Mouse (Mus musculus) lung, postnatal 0 days (tissue): ENCODE data around the gene Rbm11. TPM values are rescaled to one million over a fixed set of nuclear protein-coding genes. Genes with fewer than 3 reads are reported as not detected.

Experiments
- ATAC-seq: fragments of 200-750 bp; cut with Nextera tagmentation; 2 replicates; pipeline ENCODE4 v1.8.0; 2017; ENCODE audit warnings: moderate library complexity
- DNase-seq: peaks from one replicate; pipeline ENCODE4 v3.0.0-alpha.2; 2016; ENCODE audit warnings: low spot score
- H3K27ac ChIP-seq: fragments of 300-500 bp; sonication (generic); 2 replicates; pipeline ENCODE4 v1.5.1; 2014; ENCODE audit warnings: antibody characterized with exemption, mild to moderate bottlenecking, low read length, mixed read lengths
- H3K27me3 ChIP-seq: fragments of 300-500 bp; sonication (generic); replicated peaks from 2 replicates; pipeline ENCODE4 v1.6.1; 2014; ENCODE audit warnings: low read length, mixed read lengths; ENCODE audit not compliant: insufficient read depth
- H3K36me3 ChIP-seq: fragments of 300-500 bp; sonication (generic); 2 replicates; pipeline ENCODE4 v1.6.1; 2014; ENCODE audit warnings: low read length, mixed read lengths; ENCODE audit not compliant: insufficient read depth
- H3K4me1 ChIP-seq: fragments of 300-500 bp; sonication (generic); 2 replicates; pipeline ENCODE4 v1.6.1; 2014; ENCODE audit warnings: antibody characterized with exemption, low read depth, low read length, mixed read lengths; ENCODE audit not compliant: insufficient read depth
- H3K4me2 ChIP-seq: fragments of 300-500 bp; sonication (generic); replicated peaks from 2 replicates; pipeline ENCODE4 v1.6.1; 2014; ENCODE audit warnings: low read depth, mild to moderate bottlenecking, low read length, moderate library complexity, mixed read lengths
- H3K4me3 ChIP-seq: fragments of 300-500 bp; sonication (generic); 2 replicates; pipeline ENCODE4 v1.5.1; 2014; ENCODE audit warnings: low read depth, low read length
- H3K9ac ChIP-seq: fragments of 300-500 bp; sonication (generic); replicated peaks from 2 replicates; pipeline ENCODE4 v1.6.1; 2014; ENCODE audit warnings: low read depth, mild to moderate bottlenecking
- H3K9me3 ChIP-seq: fragments of 300-500 bp; sonication (generic); 2 replicates; pipeline ENCODE4 v1.6.1; 2016; ENCODE audit warnings: low read length, mixed read lengths
- CTCF ChIP-seq: IDR thresholded peaks from 2 replicates; pipeline ENCODE4 v1.5.1; 2016; ENCODE audit warnings: antibody characterized with exemption, mild to moderate bottlenecking
- EP300 ChIP-seq: IDR thresholded peaks from 2 replicates; pipeline ENCODE4 v1.6.1; 2016; ENCODE audit warnings: antibody characterized with exemption, mild to moderate bottlenecking, control low read depth
- WGBS: fragments of 180-500 bp; shearing (Covaris S2); extraction: QIAGEN DNeasy Blood & Tissue Kit; methylation state at CpG from one replicate; pipeline ENCODE4 v1.1.7; 2014; 5-methylcytosine and 5-hydroxymethylcytosine counted together
- polyA plus RNA-seq: library from polyadenylated mRNA; unstranded; fragments of >200 nt; fragmentation: Nextera tagmentation; extraction: Ambion mirVana; gene quantifications from 2 replicates; pipeline ENCODE4 v1.2.1, GENCODE M21; 2015

The Rbm11 gene
- polyA plus RNA-seq, 1 experiment from 2014 or later, result 0.20 TPM

- peak overlapping the region; percentile 12; the same call in 1 of the 2 replicates for H3K9ac ChIP-seq
- 13% methylated on average over 15 of the region's 15 CpGs for whole genome bisulfite sequencing
- ATAC-seq (no peak), DNase-seq (peak; percentile 8)
- H3K4me2 ChIP-seq, result peak overlapping the region; percentile 90
- H3K4me3 ChIP-seq, result peak overlapping the region; percentile 64
- H3K27ac ChIP-seq, result no peak overlapping the region
- TF ChIP-seq CTCF, result no peak
- TF ChIP-seq EP300, result no peak
- no peaks in the 10 kb centered on the region for H3K9me3 ChIP-seq
- no peaks in the 10 kb centered on the region for H3K27me3 ChIP-seq
- H3K4me1 ChIP-seq, result no peaks in the 10 kb centered on the region
- no peaks in the 10 kb centered on the region for H3K36me3 ChIP-seq
Observed at GRCm38 (mm10) chr16:75593501-75594183, 998 bp downstream of the Rbm11 start.

- no peak for DNase-seq
- Histone ChIP-seq H3K36me3 (no peaks in the 10 kb centered on the region), H3K9me3 (no peaks in the 10 kb centered on the region), H3K9ac (no peak overlapping the region), H3K4me2 (no peak overlapping the region), H3K4me1 (no peaks in the 10 kb centered on the region), H3K27me3 (no peaks in the 10 kb centered on the region), H3K4me3 (no peak overlapping the region), H3K27ac (no peak overlapping the region)
- 37% methylated on average over 1 of the region's 1 CpGs for WGBS
- TF ChIP-seq CTCF (no peak), EP300 (no peak)
- ATAC-seq, result no peak
Observed at GRCm38 (mm10) chr16:75606415-75606814, 13.8 kb downstream of the Rbm11 start.

- H3K4me1 ChIP-seq, result no peaks in the 10 kb centered on the region
- H3K27me3 ChIP-seq, result no peaks in the 10 kb centered on the region
- no peak overlapping the region for H3K27ac ChIP-seq
- no peak overlapping the region for H3K4me2 ChIP-seq
- DNase-seq (no peak), ATAC-seq (no peak)
- no peak for TF ChIP-seq EP300
- no peak for TF ChIP-seq CTCF
- no peak overlapping the region for H3K9ac ChIP-seq
- H3K9me3 ChIP-seq, result no peaks in the 10 kb centered on the region
- H3K4me3 ChIP-seq, result no peak overlapping the region
- H3K36me3 ChIP-seq, result no peaks in the 10 kb centered on the region
Observed at GRCm38 (mm10) chr16:75612561-75612960, 19.9 kb downstream of the Rbm11 start.

- H3K4me2 ChIP-seq, result no peak overlapping the region
- H3K27me3 ChIP-seq, result no peaks in the 10 kb centered on the region
- no peak overlapping the region for H3K27ac ChIP-seq
- DNase-seq, result peak; percentile 73
- no peaks in the 10 kb centered on the region for H3K4me1 ChIP-seq
- TF ChIP-seq CTCF (peak; percentile 66), EP300 (no peak)
- H3K9me3 ChIP-seq, result no peaks in the 10 kb centered on the region
- H3K9ac ChIP-seq, result no peak overlapping the region
- no peaks in the 10 kb centered on the region for H3K36me3 ChIP-seq
- ATAC-seq, result no peak
- no peak overlapping the region for H3K4me3 ChIP-seq
- WGBS, result 78% methylated on average over 2 of the region's 2 CpGs
Observed at GRCm38 (mm10) chr16:75617651-75618349, 25.2 kb downstream of the Rbm11 start.

- DNase-seq (no peak), ATAC-seq (no peak)
- no peaks in the 10 kb centered on the region for H3K9me3 ChIP-seq
- H3K36me3 ChIP-seq, result no peaks in the 10 kb centered on the region
- no peak overlapping the region for H3K27ac ChIP-seq
- H3K4me3 ChIP-seq, result no peak overlapping the region
- no peaks in the 10 kb centered on the region for H3K4me1 ChIP-seq
- no peak overlapping the region for H3K9ac ChIP-seq
- WGBS, result 72% methylated on average over 2 of the region's 2 CpGs
- TF ChIP-seq CTCF, result 0 out of 2 replicates have a peak, but pooled peaks have one; percentile 22
- no peak for TF ChIP-seq EP300
- H3K27me3 ChIP-seq, result no peaks in the 10 kb centered on the region
- H3K4me2 ChIP-seq, result no peak overlapping the region
Observed at GRCm38 (mm10) chr16:75627862-75628261, 35.2 kb downstream of the Rbm11 start.

Other genes with a start within 250 kb of the Rbm11 start
- not detected in 2 replicates for gene Lipi, start 6.8 kb upstream of the Rbm11 start, polyA plus RNA-seq
- 18.4 TPM in 2 replicates for gene Hspa13, start 174.3 kb downstream of the Rbm11 start, polyA plus RNA-seq